Mouse (Mus musculus): ENCODE results near the gene Tenm4. TPM values are rescaled to one million over a fixed set of nuclear protein-coding genes. Genes with fewer than 3 reads are reported as not detected.

Tenm4 gene
- 31.3 and 33.4 TPM in 2 replicates for polyA plus RNA-seq (2014; fragmentation: Nextera tagmentation; extraction: Ambion mirVana)

DNA sequence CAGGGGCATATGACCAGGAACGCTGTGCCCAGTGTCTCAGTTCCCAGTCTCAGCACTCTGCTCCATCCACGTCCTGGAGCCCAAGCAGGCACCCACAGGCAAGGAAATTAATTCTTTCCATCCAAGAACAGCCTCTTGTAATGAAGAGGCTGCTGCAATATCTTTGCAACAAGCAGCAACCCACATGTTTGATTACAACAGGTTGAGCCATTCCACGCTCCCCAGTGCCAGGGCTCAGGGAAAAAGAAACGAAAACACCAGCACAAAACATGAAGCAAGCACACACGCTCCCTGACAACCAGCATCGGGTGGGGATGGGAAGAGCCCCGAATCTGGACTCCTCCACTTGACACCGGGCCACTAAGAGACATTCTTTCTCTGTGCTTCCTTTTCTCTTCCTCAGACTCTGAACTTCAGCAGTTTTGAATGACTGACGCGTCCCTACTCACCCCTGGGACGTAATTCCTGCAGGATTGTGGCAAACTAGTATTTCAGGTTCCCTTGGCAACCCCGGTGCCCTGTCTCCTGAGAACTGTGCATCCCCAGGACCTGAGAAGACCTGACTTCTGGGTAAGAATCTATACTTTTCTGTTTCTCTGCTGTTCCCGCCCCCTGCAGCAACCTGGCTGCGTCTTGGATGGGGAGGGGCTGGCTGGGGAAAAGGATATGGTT lies at the start of gene Tenm4:
TSS of gene Tenm4 (plus strand) at position 323 of the 672 bp plus-strand sequence.
- Histone ChIP-seq H3K4me3 (ENCODE audit: low read depth, low read length) (no peak within 1 kb of the TSS), H3K36me3 (ENCODE audit: control insufficient read depth, insufficient read depth, low read length) (no peaks in the 10 kb centered on the region), H3K9me3 (ENCODE audit: control insufficient read depth, low read length) (no peaks in the 10 kb centered on the region), H3K4me2 (ENCODE audit: low read depth, low read length) (peak within 1 kb of the TSS; percentile 33), H3K27me3 (replicated peaks; ENCODE audit: control insufficient read depth, insufficient read depth, low read length) (no peaks in the 10 kb centered on the region; the same call in 1 of the 2 replicates), H3K9ac (ENCODE audit: low read depth, low read length) (0 out of 2 replicates have a peak within 1 kb of the TSS, but pooled peaks have one; percentile 30), H3K4me1 (ENCODE audit: control insufficient read depth, insufficient read depth, low read length) (peaks cover 7% of the 10 kb centered on the region), H3K27ac (replicated peaks; ENCODE audit: low read depth, low read length) (no peak within 1 kb of the TSS)
- 30% methylated on average over 14 of the region's 14 CpGs for WGBS
- peak; percentile 50; the same call in 1 of the 2 replicates for ATAC-seq (ENCODE audit: low read depth)
- peak; percentile 45 for DNase-seq (ENCODE audit: low spot score)

DNA sequence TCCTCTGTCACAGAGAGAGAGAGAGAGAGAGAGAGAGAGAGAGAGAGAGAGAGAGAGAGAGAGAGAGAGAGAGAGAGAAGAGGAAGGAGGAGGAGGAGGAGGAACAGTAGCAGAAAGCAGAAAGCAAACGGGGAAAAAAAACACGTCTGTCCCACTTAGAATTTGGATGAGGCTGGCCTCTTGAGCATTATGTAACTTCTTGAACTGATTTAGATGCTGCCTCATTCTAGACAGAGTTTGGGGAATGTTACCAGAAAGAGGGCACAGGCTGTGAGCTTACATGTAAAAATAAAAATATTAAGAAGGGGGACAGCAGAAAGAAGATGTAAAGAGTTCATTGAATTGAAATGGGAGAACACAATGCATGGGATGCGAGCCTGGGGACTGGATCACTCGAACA lies 40.3 kb upstream of the Tenm4 start:
- H3K4me2 ChIP-seq (ENCODE audit: low read depth, low read length), result no peak overlapping the region
- no peak overlapping the region for H3K4me3 ChIP-seq (ENCODE audit: low read depth, low read length)
- H3K27ac ChIP-seq (replicated peaks; ENCODE audit: low read depth, low read length), result no peak overlapping the region
- no peaks in the 10 kb centered on the region for H3K36me3 ChIP-seq (ENCODE audit: control insufficient read depth, insufficient read depth, low read length)
- DNase-seq (ENCODE audit: low spot score) (no peak), ATAC-seq (ENCODE audit: low read depth) (no peak)
- H3K4me1 ChIP-seq (ENCODE audit: control insufficient read depth, insufficient read depth, low read length), result no peaks in the 10 kb centered on the region
- WGBS, result 31% methylated on average over 4 of the region's 4 CpGs
- H3K27me3 ChIP-seq (replicated peaks; ENCODE audit: control insufficient read depth, insufficient read depth, low read length), result no peaks in the 10 kb centered on the region
- H3K9ac ChIP-seq (ENCODE audit: low read depth, low read length), result no peak overlapping the region
- H3K9me3 ChIP-seq (ENCODE audit: control insufficient read depth, low read length), result no peaks in the 10 kb centered on the region

DNA sequence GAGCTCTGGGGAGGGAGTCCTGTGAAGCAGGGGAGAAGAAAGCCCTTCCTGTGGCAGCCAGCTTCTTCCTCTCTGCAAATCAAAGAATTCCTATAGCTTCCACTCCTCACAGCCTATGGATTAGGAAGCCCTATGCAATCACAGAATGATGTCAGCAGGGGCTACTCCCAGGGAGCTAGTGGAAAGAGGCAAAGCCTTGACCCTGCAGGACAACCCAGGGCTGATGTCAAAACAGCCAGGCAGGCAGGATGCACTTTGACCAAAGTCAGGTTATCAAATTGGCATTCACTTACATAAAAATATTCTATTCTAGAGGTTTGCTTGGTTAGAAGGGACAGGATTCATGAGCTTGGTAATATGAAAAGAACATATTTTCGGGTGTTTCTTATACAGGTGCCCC lies 39.9 kb upstream of the Tenm4 start:
- Histone ChIP-seq H3K27ac (replicated peaks; ENCODE audit: low read depth, low read length) (no peak overlapping the region), H3K36me3 (ENCODE audit: control insufficient read depth, insufficient read depth, low read length) (no peaks in the 10 kb centered on the region), H3K9me3 (ENCODE audit: control insufficient read depth, low read length) (no peaks in the 10 kb centered on the region), H3K27me3 (replicated peaks; ENCODE audit: control insufficient read depth, insufficient read depth, low read length) (no peaks in the 10 kb centered on the region), H3K4me2 (ENCODE audit: low read depth, low read length) (no peak overlapping the region), H3K4me3 (ENCODE audit: low read depth, low read length) (no peak overlapping the region), H3K9ac (ENCODE audit: low read depth, low read length) (no peak overlapping the region), H3K4me1 (ENCODE audit: control insufficient read depth, insufficient read depth, low read length) (no peaks in the 10 kb centered on the region)
- ATAC-seq (ENCODE audit: low read depth), result no peak
- 72% methylated on average over 1 of the region's 1 CpGs for WGBS
- DNase-seq (ENCODE audit: low spot score), result no peak

DNA sequence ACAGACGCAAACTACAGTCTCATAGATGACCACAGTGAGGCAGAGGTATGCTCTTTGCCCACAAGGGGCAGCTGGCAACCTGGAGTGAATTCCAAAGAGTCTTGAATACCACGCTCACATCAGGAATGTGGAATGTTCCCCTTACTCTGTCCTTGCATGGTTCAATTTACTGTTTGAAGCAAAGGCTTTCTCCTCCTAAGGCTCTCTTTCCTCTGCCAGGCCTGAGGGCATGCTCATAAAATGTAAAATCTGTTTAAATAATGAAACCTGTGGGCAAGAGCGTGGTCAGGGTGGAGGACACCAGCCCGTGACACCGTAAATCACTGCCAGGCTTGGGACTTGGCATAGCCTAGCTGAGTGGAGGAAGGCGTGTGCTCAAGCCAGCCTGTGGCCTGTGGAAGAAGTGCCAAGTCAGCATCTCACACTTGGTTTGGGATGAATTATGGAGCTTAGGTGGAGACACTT lies 34.5 kb upstream of the Tenm4 start:
- H3K27ac ChIP-seq (replicated peaks; ENCODE audit: low read depth, low read length), result no peak overlapping the region
- no peak overlapping the region for H3K4me2 ChIP-seq (ENCODE audit: low read depth, low read length)
- no peak; the same call in 1 of the 2 replicates for ATAC-seq (ENCODE audit: low read depth)
- 64% methylated on average over 6 of the region's 6 CpGs for WGBS
- no peak overlapping the region for H3K4me3 ChIP-seq (ENCODE audit: low read depth, low read length)
- H3K4me1 ChIP-seq (ENCODE audit: control insufficient read depth, insufficient read depth, low read length), result no peaks in the 10 kb centered on the region
- H3K36me3 ChIP-seq (ENCODE audit: control insufficient read depth, insufficient read depth, low read length), result no peaks in the 10 kb centered on the region
- peak; percentile 61 for DNase-seq (ENCODE audit: low spot score)
- no peaks in the 10 kb centered on the region for H3K27me3 ChIP-seq (replicated peaks; ENCODE audit: control insufficient read depth, insufficient read depth, low read length)
- no peak overlapping the region for H3K9ac ChIP-seq (ENCODE audit: low read depth, low read length)
- no peaks in the 10 kb centered on the region for H3K9me3 ChIP-seq (ENCODE audit: control insufficient read depth, low read length)

DNA sequence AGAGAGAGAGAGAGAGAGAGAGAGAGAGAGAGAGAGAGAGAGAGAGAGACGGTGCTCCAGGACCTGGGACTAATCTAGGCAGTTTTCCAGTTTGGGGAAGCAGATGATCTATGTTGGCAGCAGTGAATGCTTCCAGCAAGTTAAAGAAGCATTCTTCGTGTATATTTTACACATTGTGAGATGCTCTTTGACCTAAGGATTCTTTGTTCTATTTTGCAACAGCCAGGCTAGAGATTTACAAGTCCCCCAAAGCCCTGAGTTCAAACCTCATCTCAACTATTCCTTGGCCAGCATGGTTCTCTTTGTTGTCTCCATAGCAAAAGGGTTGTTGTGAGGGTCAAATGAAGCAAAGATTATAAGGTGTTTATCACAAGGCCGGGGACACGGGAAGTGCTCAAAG lies 29.2 kb upstream of the Tenm4 start:
- no peaks in the 10 kb centered on the region for H3K27me3 ChIP-seq (replicated peaks; ENCODE audit: control insufficient read depth, insufficient read depth, low read length)
- no peak overlapping the region for H3K4me3 ChIP-seq (ENCODE audit: low read depth, low read length)
- no peaks in the 10 kb centered on the region for H3K36me3 ChIP-seq (ENCODE audit: control insufficient read depth, insufficient read depth, low read length)
- no peak overlapping the region for H3K4me2 ChIP-seq (ENCODE audit: low read depth, low read length)
- 66% methylated on average over 4 of the region's 4 CpGs for WGBS
- ATAC-seq (ENCODE audit: low read depth) (no peak), DNase-seq (ENCODE audit: low spot score) (no peak)
- H3K9ac ChIP-seq (ENCODE audit: low read depth, low read length), result no peak overlapping the region
- H3K27ac ChIP-seq (replicated peaks; ENCODE audit: low read depth, low read length), result no peak overlapping the region
- no peaks in the 10 kb centered on the region for H3K4me1 ChIP-seq (ENCODE audit: control insufficient read depth, insufficient read depth, low read length)
- H3K9me3 ChIP-seq (ENCODE audit: control insufficient read depth, low read length), result no peaks in the 10 kb centered on the region

DNA sequence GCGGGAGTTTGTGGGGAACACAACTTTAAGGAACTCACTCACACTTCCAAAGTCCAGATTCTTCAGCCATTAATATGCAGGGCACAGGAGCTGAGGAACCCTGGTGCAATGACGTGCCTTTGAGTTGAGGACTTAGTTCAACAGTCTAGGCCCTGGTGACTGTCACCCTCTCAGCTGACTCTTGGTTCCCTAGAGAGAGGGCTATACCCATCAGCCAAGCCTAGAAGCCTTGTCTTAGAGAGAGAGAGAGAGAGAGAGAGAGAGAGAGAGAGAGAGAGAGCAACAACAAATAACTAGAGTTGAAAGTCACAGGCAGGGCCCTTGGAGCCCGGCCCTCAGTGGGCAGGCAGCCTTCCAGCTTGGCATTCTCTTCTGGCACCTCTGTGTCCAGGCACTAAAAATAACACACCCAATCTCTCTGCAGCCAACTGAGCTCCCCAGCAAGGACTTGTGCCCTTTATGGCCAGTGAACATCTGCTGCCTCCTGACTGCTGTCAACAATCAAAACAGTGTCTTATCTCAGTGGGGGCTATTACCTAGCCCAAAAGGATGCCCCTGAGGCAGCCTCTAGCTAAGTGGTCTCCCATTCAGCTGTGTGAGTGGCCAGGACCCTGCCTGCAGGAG lies 28.0 kb upstream of the Tenm4 start:
- DNase-seq (ENCODE audit: low spot score), result no peak
- ATAC-seq (ENCODE audit: low read depth), result no peak
- WGBS, result 67% methylated on average over 3 of the region's 3 CpGs

DNA sequence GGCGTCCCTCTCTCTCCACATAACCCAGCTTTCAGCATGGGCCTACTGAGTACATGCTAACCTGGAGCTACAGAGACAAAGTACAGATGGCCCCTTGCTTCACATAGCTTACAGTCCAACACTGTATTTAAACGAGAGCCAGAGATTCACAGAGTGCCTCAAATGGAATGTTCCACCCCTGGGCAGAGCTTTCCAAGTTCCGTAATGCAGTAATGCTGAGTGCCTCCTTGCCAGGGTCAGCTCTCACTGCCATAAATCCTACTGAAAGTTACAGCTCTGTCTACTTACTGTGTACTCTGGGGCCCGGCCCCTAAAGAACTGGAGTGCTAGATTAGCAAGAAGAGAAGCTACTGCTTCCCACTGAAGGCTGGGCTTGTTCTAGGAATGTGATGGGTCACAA lies 23.6 kb upstream of the Tenm4 start:
- 68% methylated on average over 4 of the region's 4 CpGs for WGBS
- Histone ChIP-seq H3K36me3 (ENCODE audit: control insufficient read depth, insufficient read depth, low read length) (no peaks in the 10 kb centered on the region), H3K27ac (replicated peaks; ENCODE audit: low read depth, low read length) (no peak overlapping the region), H3K4me2 (ENCODE audit: low read depth, low read length) (no peak overlapping the region), H3K27me3 (replicated peaks; ENCODE audit: control insufficient read depth, insufficient read depth, low read length) (no peaks in the 10 kb centered on the region), H3K4me1 (ENCODE audit: control insufficient read depth, insufficient read depth, low read length) (peaks cover 7% of the 10 kb centered on the region; the same call in 1 of the 2 replicates), H3K4me3 (ENCODE audit: low read depth, low read length) (no peak overlapping the region), H3K9me3 (ENCODE audit: control insufficient read depth, low read length) (no peaks in the 10 kb centered on the region), H3K9ac (ENCODE audit: low read depth, low read length) (no peak overlapping the region)
- ATAC-seq (ENCODE audit: low read depth), result no peak
- DNase-seq (ENCODE audit: low spot score), result peak; percentile 16

More for the DNA sequence above, 28.0 kb upstream of the Tenm4 start:
- Histone ChIP-seq H3K36me3 (ENCODE audit: control insufficient read depth, insufficient read depth, low read length) (no peaks in the 10 kb centered on the region), H3K4me2 (ENCODE audit: low read depth, low read length) (no peak overlapping the region), H3K9ac (ENCODE audit: low read depth, low read length) (no peak overlapping the region), H3K9me3 (ENCODE audit: control insufficient read depth, low read length) (no peaks in the 10 kb centered on the region), H3K4me1 (ENCODE audit: control insufficient read depth, insufficient read depth, low read length) (peaks cover 1% of the 10 kb centered on the region; the same call in 1 of the 2 replicates), H3K27me3 (replicated peaks; ENCODE audit: control insufficient read depth, insufficient read depth, low read length) (no peaks in the 10 kb centered on the region), H3K27ac (replicated peaks; ENCODE audit: low read depth, low read length) (no peak overlapping the region), H3K4me3 (ENCODE audit: low read depth, low read length) (no peak overlapping the region)

DNA sequence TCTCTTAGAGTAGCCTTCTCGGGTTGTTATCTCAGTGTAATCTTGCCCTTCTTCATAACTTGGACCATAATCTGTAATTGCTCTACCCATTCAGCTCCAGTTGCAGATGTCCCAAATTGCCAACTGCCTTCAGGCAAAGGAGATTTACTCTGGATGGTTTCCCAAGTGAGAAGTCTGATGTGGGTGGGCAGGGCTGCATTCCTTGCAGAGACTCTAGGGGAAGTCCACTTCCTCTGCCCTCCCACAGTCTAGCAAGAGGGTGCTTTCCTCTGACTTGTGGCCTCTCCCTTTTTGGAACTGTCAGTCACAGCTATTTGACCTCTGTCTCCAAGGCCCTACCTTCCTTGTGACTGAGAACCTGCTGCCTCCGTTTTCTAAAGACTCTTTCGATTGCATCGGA lies 22.9 kb upstream of the Tenm4 start:
- H3K27me3 ChIP-seq (replicated peaks; ENCODE audit: control insufficient read depth, insufficient read depth, low read length), result no peaks in the 10 kb centered on the region
- no peak overlapping the region for H3K4me2 ChIP-seq (ENCODE audit: low read depth, low read length)
- H3K27ac ChIP-seq (replicated peaks; ENCODE audit: low read depth, low read length), result no peak overlapping the region
- 60% methylated on average over 4 of the region's 4 CpGs for WGBS
- no peaks in the 10 kb centered on the region for H3K36me3 ChIP-seq (ENCODE audit: control insufficient read depth, insufficient read depth, low read length)
- ATAC-seq (ENCODE audit: low read depth) (no peak), DNase-seq (ENCODE audit: low spot score) (no peak)
- H3K4me3 ChIP-seq (ENCODE audit: low read depth, low read length), result no peak overlapping the region
- H3K4me1 ChIP-seq (ENCODE audit: control insufficient read depth, insufficient read depth, low read length), result peaks cover 13% of the 10 kb centered on the region; the same call in 1 of the 2 replicates
- no peak overlapping the region for H3K9ac ChIP-seq (ENCODE audit: low read depth, low read length)
- no peaks in the 10 kb centered on the region for H3K9me3 ChIP-seq (ENCODE audit: control insufficient read depth, low read length)
